Comparison of ENCODE assay signal across 13 mouse cellular contexts in genomic region chr9:48786814-48787213, GRCm38 (mm10). TPM values are rescaled to one million over a fixed set of nuclear protein-coding genes. Genes with fewer than 3 reads are reported as not detected.
A peak's percentile ranks its signal among the peaks of the same experiment; 100 is the strongest.
DNase-seq lines count a peak whose midpoint lies in the region; ATAC-seq and TF ChIP-seq lines count a peak whose summit lies in the region.
"Had no signal": no experiment of that assay in that cellular context is flagged by ENCODE, and none has a peak within 500 bp of the region (broad histone marks: within the 10 kb centered on the region; RNA-seq: fewer than 3 reads in every experiment).

No protein-coding gene starts in this region.

- no peak for TF ChIP-seq CTCF in kidney, adult 2 months (conservative IDR thresholded peaks at IDR 0.05; ENCODE audit: insufficient read depth, insufficient read length, low read depth, low read length)

- no peaks in the 10 kb centered on the region for H3K27me3 ChIP-seq in kidney, adult 2 months (replicated peaks; ENCODE audit: control insufficient read depth, insufficient read depth, low read length)
- H3K27me3 ChIP-seq in forebrain, embryonic 14.5 days (replicated peaks; ENCODE audit: control insufficient read depth, insufficient read depth, low read length): no peaks in the 10 kb centered on the region
- no peaks in the 10 kb centered on the region for H3K27me3 ChIP-seq in midbrain, embryonic 11.5 days (ENCODE audit: control insufficient read depth, insufficient read depth, low read length)
- H3K27me3 ChIP-seq: midbrain, embryonic 13.5 days had no signal

- no peak overlapping the region for H3K27ac ChIP-seq in kidney, adult 2 months (ENCODE audit: insufficient read depth, low read depth, low read length)
- H3K27ac ChIP-seq in forebrain, embryonic 14.5 days (ENCODE audit: low read depth, low read length): no peak overlapping the region
- no peak overlapping the region for H3K27ac ChIP-seq in midbrain, embryonic 11.5 days (ENCODE audit: low read depth, low read length)
- H3K27ac ChIP-seq: limb, embryonic 15.5 days; midbrain, embryonic 13.5 days had no signal

- peaks cover 6% of the 10 kb centered on the region for H3K4me1 ChIP-seq in kidney, adult 2 months (ENCODE audit: control insufficient read depth, insufficient read depth, low read length)
- H3K4me1 ChIP-seq in forebrain, embryonic 14.5 days (ENCODE audit: control insufficient read depth, insufficient read depth, low read length): 0 out of 2 replicates have a peak, but pooled peaks cover 3% of the 10 kb centered on the region
- H3K4me1 ChIP-seq in midbrain, embryonic 11.5 days (ENCODE audit: control insufficient read depth, insufficient read depth, low read length): peaks cover 9% of the 10 kb centered on the region

- no peak overlapping the region for H3K4me2 ChIP-seq in forebrain, embryonic 14.5 days (ENCODE audit: low read length)
- no peak overlapping the region for H3K4me2 ChIP-seq in midbrain, embryonic 11.5 days
- H3K4me2 ChIP-seq: limb, embryonic 15.5 days; midbrain, embryonic 13.5 days had no signal

- peak; percentile 10 for DNase-seq in adrenal gland, adult 2 months
- DNase-seq in adrenal gland, postnatal 4 days (ENCODE audit: low spot score in 2 of 2): no peak
- peak; percentile 31 to 52 for DNase-seq in lung, adult 18-20 months
- DNase-seq in lung, postnatal 4 days: no peak
- DNase-seq in kidney, adult 2 months: peak; percentile 76
- peak; percentile 75 for DNase-seq in skeletal muscle tissue, adult 2 months (ENCODE audit: low read depth, low spot score)
- DNase-seq in forebrain, embryonic 14.5 days (ENCODE audit: low spot score): no peak
- DNase-seq in midbrain, embryonic 11.5 days (ENCODE audit: low spot score, missing footprints): no peak
- DNase-seq: cerebellum, postnatal 14 days had no signal

- no peak for ATAC-seq in forebrain, embryonic 14.5 days
- ATAC-seq in midbrain, embryonic 11.5 days (ENCODE audit: low FRiP score): no peak
- ATAC-seq: hindbrain, embryonic 16.5 days; midbrain, embryonic 13.5 days had no signal

- WGBS in kidney, adult 2 months: 46% methylated on average over 6 of the region's 6 CpGs
- WGBS in forebrain, embryonic 14.5 days: 65% methylated on average over 6 of the region's 6 CpGs
- 71% methylated on average over 6 of the region's 6 CpGs for WGBS in midbrain, embryonic 11.5 days

- H3K36me3 ChIP-seq in kidney, adult 2 months (ENCODE audit: control insufficient read depth, insufficient read depth, low read length): no peaks in the 10 kb centered on the region
- H3K36me3 ChIP-seq in forebrain, embryonic 14.5 days (ENCODE audit: control insufficient read depth, insufficient read depth, low read length): no peaks in the 10 kb centered on the region
- no peaks in the 10 kb centered on the region for H3K36me3 ChIP-seq in midbrain, embryonic 11.5 days (ENCODE audit: control insufficient read depth, insufficient read depth, low read length)
- H3K36me3 ChIP-seq: limb, embryonic 15.5 days; midbrain, embryonic 13.5 days had no signal

- no peak overlapping the region for H3K9ac ChIP-seq in forebrain, embryonic 14.5 days (ENCODE audit: low read length)
- no peak overlapping the region for H3K9ac ChIP-seq in midbrain, embryonic 11.5 days (ENCODE audit: low read length)
- H3K9ac ChIP-seq: limb, embryonic 15.5 days; midbrain, embryonic 13.5 days had no signal

- H3K9me3 ChIP-seq in forebrain, embryonic 14.5 days (replicated peaks; ENCODE audit: control insufficient read depth, low read length): no peaks in the 10 kb centered on the region
- H3K9me3 ChIP-seq in midbrain, embryonic 11.5 days (ENCODE audit: control insufficient read depth, low read length): no peaks in the 10 kb centered on the region
- H3K9me3 ChIP-seq: limb, embryonic 15.5 days; midbrain, embryonic 13.5 days had no signal

- no peak for TF ChIP-seq POLR2A in kidney, adult 2 months (IDR thresholded peaks at IDR 0.05; ENCODE audit: low read depth, low read length)

- H3K4me3 ChIP-seq in kidney, adult 2 months (ENCODE audit: insufficient read depth, low read depth, low read length): no peak overlapping the region
- H3K4me3 ChIP-seq in forebrain, embryonic 14.5 days (ENCODE audit: low read depth, low read length): no peak overlapping the region
- no peak overlapping the region for H3K4me3 ChIP-seq in midbrain, embryonic 11.5 days (ENCODE audit: low read depth, low read length)
- H3K4me3 ChIP-seq: erythroblast, embryonic 14.5 days; limb, embryonic 15.5 days; midbrain, embryonic 13.5 days had no signal

RNA-seq across cellular contexts. Expression of gene Zbtb16, which starts 49.2 kb away (rescaled TPM):
- total RNA-seq in adrenal gland, adult 2 months (2021): 10 to 100 TPM; 25.6 to 73.3 TPM
- 17.7 and 20.4 TPM in 2 replicates for polyA plus RNA-seq in adrenal gland, adult 2 months (2012; rRNA removed)
- 10 to 100 TPM; 32.4 to 47.4 TPM for total RNA-seq in adrenal gland, postnatal 4 days (2021)
- polyA plus RNA-seq in kidney, adult 2 months (2012; rRNA removed): 3.0 and 3.1 TPM in 2 replicates
- polyA plus RNA-seq in forebrain, embryonic 14.5 days (2014; fragmentation: Nextera tagmentation; extraction: Ambion mirVana): 2.3 and 3.7 TPM in 2 replicates
- 14.0 and 15.0 TPM in 2 replicates for polyA plus RNA-seq in midbrain, embryonic 11.5 days (2014; fragmentation: Nextera tagmentation; extraction: Ambion mirVana)

Comparison
In these comparisons a context has a peak if more than half of its experiments do, and no peak if none do; other contexts are left out.
1. DNase-seq: peak in adrenal gland, adult 2 months (single experiment), lung, adult 18-20 months (2 of 2), kidney, adult 2 months (single experiment) and skeletal muscle tissue, adult 2 months (single experiment); none in adrenal gland, postnatal 4 days (0 of 2), lung, postnatal 4 days (0 of 2), forebrain, embryonic 14.5 days (single experiment) and midbrain, embryonic 11.5 days (single experiment).